Mouse (Mus musculus) induced T-regulatory cell, adult 2 months (primary cell): ENCODE measurements around the gene Akap17b.
A peak's percentile ranks its signal among the peaks of the same experiment; 100 is the strongest.

Experiments
- DNase-seq: peaks from one replicate; pipeline ENCODE4 v3.0.0-alpha.2; 2012; ENCODE audit warnings: low read depth

Gene Akap17b

DNA sequence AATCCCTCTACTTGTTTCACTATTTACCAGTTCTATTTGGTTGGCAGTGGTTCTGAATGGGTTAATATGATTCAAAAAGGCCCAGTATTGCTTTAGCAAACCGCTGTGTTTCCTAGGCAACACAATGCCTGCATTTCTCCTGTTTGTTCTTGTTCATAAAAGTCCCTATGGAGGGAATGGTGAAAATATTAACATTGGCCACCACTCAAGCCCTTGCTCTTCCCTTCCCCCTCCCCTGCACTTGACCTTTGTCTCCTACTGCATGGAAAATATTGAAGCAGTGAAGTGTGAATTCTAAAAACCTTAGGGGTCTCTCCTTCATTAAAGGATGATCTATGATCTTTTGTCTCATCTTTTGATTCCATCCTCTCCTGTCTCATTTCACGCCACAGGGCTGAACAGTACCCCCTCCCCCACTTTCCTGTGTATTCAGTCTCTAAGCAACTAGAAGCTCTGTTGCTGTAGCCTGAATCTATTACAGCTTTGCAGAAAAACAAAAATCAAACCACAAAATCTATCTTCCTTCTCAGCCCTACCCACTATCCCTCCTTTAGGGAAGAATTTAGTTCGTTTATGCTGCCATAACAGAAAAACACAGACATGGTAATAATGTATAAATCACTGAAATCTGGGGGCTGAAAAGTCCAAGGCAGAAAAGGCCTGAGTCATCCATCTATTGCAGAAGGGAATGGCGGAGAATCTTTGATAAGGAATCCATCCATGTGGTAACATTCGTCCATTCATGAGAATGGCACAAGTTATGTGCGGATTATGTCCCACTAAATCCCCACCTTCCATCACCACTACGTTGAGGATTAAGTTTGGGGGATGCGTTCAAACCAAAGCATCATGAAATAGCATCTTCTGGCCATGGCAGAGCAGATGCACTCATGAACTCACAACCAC, 57.6 kb downstream of the Akap17b start:
- DNase-seq: no peak

DNA sequence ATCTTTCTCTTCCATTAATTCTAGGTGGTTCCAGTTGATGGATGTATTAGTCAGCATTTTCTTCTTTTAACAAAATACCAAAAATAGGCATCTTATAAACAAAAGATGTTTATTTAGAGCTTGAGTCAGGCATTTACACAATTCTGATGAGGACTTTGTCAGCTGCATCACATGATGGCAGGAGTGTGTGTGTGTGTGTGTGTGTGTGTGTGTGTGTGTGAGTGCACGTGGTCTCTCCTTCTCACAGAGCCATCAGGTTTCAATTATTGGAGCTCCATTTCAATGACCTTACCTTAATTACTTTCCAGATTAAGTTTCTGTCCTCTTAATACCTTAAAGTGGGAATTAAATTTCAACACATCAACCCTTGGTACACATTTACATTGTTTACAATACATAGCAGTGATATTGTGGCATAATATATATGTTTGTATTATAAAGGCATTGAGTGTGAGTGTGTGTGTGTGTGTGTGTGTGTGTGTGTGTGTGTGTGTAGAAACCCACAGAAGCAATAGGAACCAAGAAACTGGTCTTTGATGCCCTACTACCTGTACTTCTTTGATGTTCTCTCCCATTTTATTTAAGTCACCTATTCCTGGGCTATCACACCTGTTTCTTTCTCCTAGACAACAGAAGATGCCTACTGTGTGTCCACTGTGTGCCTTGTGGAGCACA, 58.4 kb downstream of the Akap17b start:
- DNase-seq: no peak

DNA sequence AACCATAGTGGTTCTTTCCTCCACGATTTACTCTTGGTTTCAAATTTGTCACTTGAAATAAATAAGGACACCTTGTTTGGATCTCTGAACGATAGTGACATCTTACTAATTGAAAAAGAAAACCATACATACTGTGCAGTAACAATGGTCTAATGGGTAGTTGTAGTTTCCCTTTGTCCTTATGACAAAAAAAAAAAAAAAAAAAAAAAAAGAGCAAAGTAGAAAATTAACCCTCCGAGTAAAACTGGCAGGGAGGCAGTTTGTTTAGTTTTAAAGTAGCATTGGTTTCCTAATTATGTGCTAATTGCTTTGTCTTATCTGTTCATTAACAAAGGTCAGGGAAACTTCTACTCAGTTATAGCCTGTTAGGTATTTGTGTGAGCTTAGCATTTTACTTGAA, 83.1 kb downstream of the Akap17b start:
- no peak for DNase-seq

DNA sequence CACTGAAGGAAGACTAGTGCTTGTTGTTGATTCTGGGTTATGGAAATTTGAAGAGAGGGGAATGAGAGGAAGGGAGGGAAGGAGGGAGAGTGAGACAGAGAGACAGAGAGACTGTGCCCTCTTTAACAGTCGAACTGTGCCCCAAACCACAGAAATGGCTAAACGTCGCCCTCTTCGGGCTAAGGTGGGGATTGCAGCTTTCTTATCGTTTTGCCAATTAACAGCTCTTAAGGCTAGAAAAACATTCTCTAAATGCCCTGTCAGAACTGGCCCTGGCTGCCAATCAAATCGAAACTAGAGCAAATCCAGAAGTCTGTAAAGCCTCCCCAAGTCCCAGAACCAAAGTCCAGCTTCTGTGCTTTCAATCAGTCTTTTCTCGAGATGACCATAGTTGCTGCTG, 83.5 kb downstream of the Akap17b start:
- DNase-seq: peak; percentile 76

DNA sequence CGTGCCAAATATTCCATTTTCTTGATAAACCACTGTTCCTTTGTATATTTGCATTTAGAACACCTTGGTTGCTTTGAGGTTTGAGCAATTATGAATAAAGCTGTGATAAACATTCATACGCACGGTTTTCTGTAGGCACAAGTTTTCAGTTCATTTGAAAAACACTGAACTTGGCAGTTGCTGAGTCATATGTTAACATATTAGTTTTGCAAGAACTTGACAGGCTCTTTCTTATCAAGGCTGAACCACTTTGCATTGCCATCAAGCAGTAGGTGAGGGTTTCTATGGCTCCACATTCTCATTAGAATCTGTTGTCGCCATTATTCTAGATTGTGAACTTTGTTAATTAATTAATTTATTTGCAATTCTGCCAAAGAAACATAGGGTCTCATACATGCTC, 85.0 kb downstream of the Akap17b start:
- no peak for DNase-seq
